Mouse (Mus musculus) G1E (cell line): Measurements from ENCODE around the gene Zfp467.

Source experiments
- CTCF ChIP-seq: IDR thresholded peaks from 2 replicates; pipeline ENCODE4 v1.5.1; 2012; ENCODE audit warnings: low read depth, low read length, inconsistent platforms, mixed read lengths
- GATA1 ChIP-seq: IDR thresholded peaks from 2 replicates; pipeline ENCODE4 v1.6.1; 2012; ENCODE audit warnings: borderline replicate concordance, low read length, inconsistent platforms, mixed read lengths
- GATA2 ChIP-seq: IDR thresholded peaks from 2 replicates; pipeline ENCODE4 v1.6.1; 2012; ENCODE audit warnings: low read depth, low read length, inconsistent platforms, borderline replicate concordance
- POLR2AphosphoS5 ChIP-seq: IDR thresholded peaks from 2 replicates; pipeline ENCODE4 v1.6.1; 2012; ENCODE audit warnings: low read depth, low read length, inconsistent platforms; ENCODE audit not compliant: insufficient replicate concordance
- TAL1 ChIP-seq: conservative IDR thresholded peaks from 2 replicates; pipeline ENCODE4 v1.6.1; 2012; ENCODE audit warnings: low read depth, low read length, inconsistent platforms, mixed read lengths

DNA sequence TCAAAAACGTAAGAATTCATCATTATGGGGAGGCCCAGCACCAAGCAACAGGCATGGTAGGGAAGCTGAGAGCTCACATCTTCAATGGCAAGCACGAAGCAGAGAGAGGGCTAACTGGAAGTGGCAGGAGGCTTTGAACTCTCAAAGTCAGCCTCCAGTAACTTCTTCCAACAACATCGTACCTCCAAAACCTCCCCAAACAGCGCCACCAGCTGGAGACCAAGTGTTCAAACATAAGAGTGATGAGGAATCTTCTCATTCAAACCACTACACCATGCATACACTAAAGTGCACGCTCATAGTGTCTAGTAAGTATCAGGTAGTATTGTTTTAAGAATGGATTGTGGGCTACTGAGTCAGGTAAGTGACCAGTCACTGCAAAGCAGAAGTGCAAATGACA lies 21.6 kb downstream of the Zfp467 start:
- TF ChIP-seq CTCF (no peak), TAL1 (no peak), GATA1 (no peak), POLR2AphosphoS5 (no peak), GATA2 (no peak)
